Mouse (Mus musculus) brain, embryonic 18.5 days (tissue): ENCODE measurements around the gene Gtpbp1.
"Not testable (repeated sequence)": the region's sequence is repeated elsewhere in the genome, so short reads cannot be mapped to it uniquely, and the experiment has no call there.

ENCODE experiments used
- DNase-seq: peaks from one replicate; pipeline ENCODE4 v3.0.0-alpha.2; 2012; ENCODE audit warnings: low read depth, low spot score

Gtpbp1 gene

DNA sequence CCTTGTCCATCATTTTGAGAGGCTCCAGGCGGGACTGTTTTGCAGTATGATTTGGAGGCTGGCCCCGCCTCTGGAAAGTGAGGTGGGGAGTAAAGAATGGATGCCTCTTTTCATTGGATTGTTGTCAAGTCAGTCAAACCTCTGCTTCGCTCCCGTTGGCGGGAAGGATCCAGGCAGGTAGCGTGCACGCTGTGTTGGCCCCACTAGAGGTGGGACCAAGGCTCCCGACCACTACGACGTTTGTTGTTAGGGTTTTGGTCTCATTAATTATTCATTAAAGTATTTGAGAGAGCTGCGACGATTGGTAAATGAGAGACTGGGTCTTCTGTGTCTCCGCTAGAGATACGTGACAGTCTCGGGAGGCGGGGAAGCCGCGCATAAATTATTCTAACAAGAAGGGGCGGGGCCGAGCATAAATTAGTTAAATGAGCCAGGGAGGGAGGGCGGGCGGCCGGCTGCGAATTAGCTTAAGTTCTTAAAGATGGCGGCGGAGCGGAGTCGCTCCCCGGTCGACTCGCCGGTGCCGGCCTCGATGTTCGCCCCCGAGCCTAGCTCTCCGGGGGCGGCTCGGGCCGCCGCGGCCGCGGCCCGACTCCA lies at the start of gene Gtpbp1:
Gene Gtpbp1 (plus strand): TSS at position 420 of the 597 bp plus-strand sequence.
- DNase-seq, result peak; percentile 99

DNA sequence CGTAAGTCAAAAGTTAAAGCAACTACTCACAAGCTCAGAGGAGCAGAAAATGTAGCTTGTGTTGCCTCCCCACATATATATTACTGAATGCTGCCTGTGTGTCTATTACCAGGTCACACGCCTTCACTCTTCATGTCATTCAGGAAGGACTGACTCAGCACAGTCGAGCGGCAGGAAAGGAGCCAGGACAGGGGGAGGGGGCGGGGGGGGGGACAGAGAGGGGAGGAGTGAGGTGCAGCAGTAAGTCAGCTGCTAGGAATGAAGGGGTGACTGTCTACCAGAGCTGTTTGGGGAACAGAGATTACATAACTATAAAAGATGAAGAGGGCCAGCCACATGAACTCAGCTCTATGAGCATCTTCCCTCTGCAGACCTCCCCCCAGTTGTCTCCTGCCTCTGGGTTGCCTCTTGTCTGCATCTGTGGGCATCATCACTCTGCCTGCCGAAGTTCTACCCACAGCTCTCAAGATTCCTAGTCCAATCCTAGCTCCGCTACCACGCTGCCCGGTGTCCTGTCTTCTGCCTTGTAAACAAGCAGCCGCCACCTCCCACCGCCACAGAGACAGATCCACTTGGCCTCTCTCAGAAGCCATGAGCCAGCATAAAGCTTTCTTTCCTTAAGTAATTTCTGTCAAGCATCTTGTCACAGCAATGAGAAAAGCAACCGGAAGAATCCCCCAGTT lies 49.4 kb upstream of the Gtpbp1 start:
- DNase-seq, result no peak

- DNase-seq, result no peak
Observed at GRCm38 (mm10) chr15:79645483-79645882, 45.2 kb upstream of the Gtpbp1 start.

DNA sequence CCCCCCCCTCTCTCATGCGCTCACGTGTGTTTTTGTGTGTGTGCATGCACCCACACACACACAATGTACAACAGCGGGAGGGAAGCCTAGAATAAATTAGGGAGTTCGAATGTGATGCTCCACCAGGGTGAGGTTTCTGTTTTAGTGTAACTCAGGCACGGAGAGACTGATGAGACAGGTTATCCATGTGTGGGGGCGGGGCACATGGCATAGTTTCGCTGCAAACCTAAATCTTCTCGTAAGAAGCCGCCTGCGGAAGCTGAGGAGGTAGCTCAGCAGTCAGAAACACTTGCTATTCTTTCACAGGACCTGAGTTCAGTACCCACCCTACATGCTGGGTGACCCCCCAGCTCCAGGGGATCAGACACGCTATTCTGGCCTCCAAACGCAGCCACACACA lies 42.5 kb upstream of the Gtpbp1 start:
- DNase-seq, result no peak

- DNase-seq, result no peak
Observed at GRCm38 (mm10) chr15:79650569-79650968, 40.1 kb upstream of the Gtpbp1 start.

DNA sequence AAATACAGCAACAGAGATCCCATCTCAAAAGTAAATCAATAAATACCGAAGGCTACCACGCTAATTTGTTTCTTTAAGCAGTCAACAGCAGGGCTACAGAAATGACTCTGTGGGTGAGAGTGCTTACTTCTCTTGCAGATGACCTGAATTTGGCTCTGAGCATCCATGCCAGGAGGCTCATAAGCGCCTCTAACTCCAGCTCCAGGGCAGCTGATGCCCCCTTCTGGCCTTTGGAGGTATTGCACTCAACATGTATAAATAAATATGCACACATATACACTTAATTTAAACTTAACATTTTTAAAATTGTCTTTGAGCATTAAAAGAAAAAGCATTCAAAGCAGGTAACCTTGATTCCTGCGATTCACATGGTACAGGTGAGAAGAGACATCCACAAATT lies 39.2 kb upstream of the Gtpbp1 start:
- DNase-seq, result no peak

- no peak for DNase-seq
Observed at GRCm38 (mm10) chr15:79656451-79656850, 34.2 kb upstream of the Gtpbp1 start.

DNA sequence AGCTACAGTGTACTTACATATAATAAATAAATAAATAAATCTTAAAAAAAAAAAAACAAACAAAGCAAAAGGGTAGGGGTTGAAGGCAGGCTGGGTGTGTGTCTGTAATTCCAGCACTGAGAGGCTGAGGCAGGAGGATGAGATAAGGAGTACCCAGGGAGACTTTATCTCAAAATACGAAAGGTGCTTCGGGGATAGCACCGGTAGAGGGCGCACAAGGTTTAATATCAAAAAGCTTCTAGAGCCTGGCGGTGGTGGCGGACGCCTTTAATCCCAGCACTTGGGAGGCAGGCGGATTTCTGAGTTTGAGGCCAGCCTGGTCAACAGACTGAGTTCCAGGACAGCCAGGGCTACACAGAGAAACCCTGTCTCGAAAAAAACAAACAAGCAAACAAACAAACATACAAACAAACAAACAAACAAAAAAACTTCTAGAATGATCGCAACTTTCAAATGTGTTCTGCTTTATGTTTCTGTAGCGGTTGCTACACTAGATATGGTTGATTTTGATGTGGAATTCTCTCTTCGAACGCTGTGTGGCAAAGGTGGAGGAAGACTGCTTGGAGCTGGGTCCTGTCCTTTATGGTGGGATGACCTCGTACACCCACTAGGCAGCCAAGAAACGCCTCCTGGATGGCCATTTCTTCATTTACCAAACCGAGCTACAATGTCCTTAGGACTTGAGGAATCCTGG lies 32.7 kb upstream of the Gtpbp1 start:
- DNase-seq, result peak; percentile 40

DNA sequence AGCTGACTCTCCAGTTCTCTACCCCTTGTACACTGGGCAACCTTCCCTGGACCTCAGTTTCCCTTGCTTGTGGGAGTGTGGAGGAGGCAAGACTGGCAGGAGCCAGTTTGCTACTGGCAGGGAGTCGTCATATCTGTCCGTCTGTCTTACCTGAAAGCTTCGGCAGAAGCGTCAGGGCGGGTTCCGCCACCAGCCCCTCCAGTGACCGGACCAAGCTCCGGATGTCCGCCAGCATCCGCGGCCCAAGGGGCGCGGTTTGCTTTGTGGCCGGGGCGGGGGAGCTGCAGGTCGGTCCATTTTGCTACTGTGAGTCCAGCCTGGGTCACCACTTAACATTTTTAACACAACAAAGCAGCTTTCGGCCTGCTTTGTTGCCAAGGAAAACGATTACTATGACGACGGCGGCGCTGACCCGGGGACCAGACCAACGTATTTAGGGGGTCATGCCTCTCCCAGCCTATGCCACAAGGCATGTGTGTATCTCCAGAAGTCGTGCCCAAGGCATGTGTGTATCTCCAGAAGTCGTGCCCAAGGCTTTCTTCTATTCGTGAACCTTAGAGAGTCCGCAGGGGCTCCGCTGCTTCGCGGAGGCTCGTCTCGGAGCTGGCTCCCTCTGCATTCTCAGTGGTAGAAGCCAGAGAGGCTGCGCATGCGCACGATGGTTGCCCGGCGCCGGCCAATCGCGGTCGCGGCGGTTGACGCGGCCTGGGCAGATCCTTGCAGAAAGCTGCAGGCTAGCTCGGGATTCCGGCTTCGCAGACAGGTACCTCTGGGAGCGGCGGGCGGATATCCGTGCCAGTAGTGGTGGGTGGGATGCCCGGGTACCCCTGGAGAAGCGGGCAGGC lies 31.9 kb upstream of the Gtpbp1 start, which contains the start of the genes Fam227a and Cby1:
Gene Fam227a (minus strand): TSS at position 426 of the 845 bp plus-strand sequence.
Gene Cby1 (plus strand): TSS at position 669 of the 845 bp plus-strand sequence.
- peak; percentile 79 for DNase-seq

- no peak for DNase-seq
Observed at GRCm38 (mm10) chr15:79661852-79662251, 28.8 kb upstream of the Gtpbp1 start.

DNA sequence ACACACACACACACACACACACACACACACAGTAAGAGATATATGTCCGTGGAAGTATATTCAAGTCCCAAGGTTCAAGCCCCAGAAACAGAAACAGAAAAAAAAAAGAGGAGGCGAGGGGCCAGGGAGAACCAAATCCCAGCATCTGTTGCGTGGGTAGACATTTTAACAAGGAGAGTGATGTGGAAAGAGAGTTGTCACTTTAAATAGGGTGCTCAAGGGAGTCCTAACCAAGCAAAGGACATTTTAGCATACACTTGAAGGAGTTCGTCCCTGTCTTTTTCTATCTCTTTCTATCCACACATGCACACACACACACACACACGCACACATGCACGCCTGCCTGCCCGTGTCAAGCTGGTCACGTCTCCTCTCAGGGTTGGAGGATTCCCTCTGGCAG lies 26.0 kb upstream of the Gtpbp1 start:
- no peak for DNase-seq

- no peak for DNase-seq
Observed at GRCm38 (mm10) chr15:79669195-79669594, 21.4 kb upstream of the Gtpbp1 start.

GRCm38 (mm10) chr15:79670249-79670971 lies 20.2 kb upstream of the Gtpbp1 start, which contains the start of gene Tomm22:
Gene Tomm22, plus strand, starts transcription at chr15:79670861.
- DNase-seq, result peak; percentile 87

DNA sequence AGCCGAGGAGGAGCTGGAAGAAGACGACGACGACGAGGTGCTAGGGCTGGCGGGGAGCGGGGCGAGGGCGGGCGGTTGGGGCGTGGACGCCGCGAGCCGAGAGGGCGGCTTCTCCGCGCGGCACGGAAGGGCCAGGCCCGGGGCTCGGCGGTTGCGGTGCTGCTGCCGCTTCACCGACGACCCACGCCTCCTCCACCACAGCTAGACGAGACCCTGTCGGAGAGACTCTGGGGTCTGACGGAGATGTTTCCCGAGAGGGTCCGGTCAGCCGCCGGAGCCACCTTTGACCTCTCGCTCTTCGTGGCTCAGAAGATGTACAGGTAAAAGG lies 19.7 kb upstream of the Gtpbp1 start:
- DNase-seq, result no peak

DNA sequence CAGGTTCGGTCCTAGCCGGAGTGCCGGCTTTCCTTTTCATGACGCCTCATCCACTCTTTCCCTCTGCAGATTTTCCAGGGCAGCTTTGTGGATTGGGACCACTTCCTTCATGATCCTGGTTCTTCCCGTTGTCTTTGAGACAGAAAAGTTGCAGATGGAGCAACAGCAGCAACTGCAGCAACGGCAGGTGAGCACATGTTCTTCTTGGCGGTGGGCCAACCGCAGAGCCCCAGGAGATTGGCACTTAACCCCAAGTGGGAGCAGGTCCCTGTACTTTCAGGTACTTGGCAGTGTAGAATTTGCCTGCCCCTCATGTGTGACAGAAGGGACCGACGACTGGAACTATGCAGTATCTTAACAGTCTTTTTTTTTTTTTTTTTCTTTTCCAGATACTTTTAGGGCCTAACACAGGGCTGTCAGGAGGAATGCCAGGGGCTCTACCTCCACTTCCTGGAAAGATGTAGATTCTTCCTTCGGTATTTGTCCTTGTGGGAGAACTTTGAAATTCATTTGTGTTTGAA lies 18.8 kb upstream of the Gtpbp1 start:
- DNase-seq, result not testable (repeated sequence)

GRCm38 (mm10) chr15:79677936-79678335 lies 12.7 kb upstream of the Gtpbp1 start:
- no peak for DNase-seq

GRCm38 (mm10) chr15:79681973-79682372 lies 8.7 kb upstream of the Gtpbp1 start:
- DNase-seq, result no peak

- DNase-seq, result no peak
Observed at GRCm38 (mm10) chr15:79683146-79683545, 7.5 kb upstream of the Gtpbp1 start.

DNA sequence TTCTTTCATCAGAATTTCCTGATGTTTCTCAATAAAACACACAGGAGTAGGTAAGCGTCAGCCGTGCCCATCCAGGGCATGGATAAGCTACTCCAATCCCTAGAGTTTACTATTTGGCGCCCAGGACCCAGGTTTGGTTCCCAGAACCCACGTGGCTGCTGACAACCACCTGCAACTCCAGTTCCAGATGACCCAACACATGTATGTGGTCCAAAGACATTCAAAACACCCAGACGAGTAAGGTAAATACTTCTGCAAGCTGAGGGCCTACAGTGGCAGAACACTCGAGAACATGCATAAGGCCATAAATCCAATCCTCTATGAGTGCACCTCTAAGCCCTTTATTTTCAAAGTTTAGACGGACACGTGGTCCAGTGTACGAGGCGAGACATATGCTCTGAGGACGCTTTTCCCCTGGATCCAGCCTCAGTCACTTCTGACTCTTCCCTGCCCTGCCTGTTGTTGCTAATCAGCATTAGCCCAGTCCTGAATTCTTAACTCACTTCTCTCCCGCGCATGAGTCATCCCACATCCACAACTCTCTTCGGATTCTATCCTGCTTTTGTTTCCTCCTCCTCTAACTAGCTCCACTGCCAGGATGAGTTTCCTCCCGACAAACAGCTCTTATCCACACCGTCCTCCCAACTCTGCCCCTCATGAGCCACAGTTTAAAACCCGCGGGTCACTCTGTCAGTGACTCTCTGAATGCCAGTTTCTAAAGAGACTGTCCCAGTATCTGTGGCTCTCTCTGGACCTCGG lies 6.8 kb upstream of the Gtpbp1 start:
- no peak for DNase-seq

DNA sequence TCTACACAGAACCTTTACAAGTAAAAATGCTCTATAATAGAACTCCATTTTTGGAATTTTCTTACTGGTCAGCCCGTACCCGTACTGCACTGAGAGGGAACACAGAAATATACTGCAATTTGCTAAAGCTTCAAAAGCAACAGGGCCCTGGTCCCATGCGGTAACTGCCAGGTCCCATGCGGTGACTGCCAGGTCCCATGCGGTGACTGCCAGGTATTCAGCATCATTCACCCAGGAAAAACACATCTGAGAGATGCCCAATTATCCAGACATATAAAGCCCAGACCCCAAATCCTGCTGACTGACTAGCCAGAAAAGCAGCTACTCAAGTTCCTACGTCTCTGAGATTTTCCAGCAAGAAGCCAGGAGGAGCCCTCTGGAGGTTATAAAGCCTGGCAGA lies 6.0 kb upstream of the Gtpbp1 start:
- DNase-seq, result no peak
